Mouse (Mus musculus) layer of hippocampus, adult 2 months (tissue): ENCODE measurements at regions not wholly inside any gene's neighbourhood (a gene's known extent, or its start where the extent isn't known, plus 50 kb on each side); places are given as distances from the start of the nearest gene placed in this dataset.

Experiments used
- DNase-seq, 2 experiments: peaks; one replicate each; pipeline ENCODE4 v3.0.0; 2022; ENCODE audit warnings: low spot score in 2 of 2
- H3K27ac ChIP-seq: fragments of 200-600 bp; 2 replicates; pipeline ENCODE4 v1.8.1; 2022
- H3K4me3 ChIP-seq: fragments of 200-600 bp; 2 replicates; pipeline ENCODE4 v1.8.1; 2022; ENCODE audit warnings: mild to moderate bottlenecking
- CTCF ChIP-seq: fragments of 200-600 bp; conservative IDR thresholded peaks from 2 replicates; pipeline ENCODE4 v1.8.1; 2022; ENCODE audit warnings: antibody characterized with exemption, mild to moderate bottlenecking, moderate library complexity

- TF ChIP-seq CTCF = no peak
- DNase-seq = no peak
- Histone ChIP-seq H3K27ac (no peak overlapping the region), H3K4me3 (no peak overlapping the region)
Observed at GRCm38 (mm10) chr2:137363006-137363405, 246.6 kb upstream of the Jag1 start.

GRCm38 (mm10) chr2:137357181-137357738 lies 240.8 kb upstream of the Jag1 start:
- no peak for TF ChIP-seq CTCF
- Histone ChIP-seq H3K27ac (peak overlapping the region; percentile 15; the same call in 1 of the 2 replicates), H3K4me3 (peak overlapping the region; percentile 47)
- peak in 1 of 2 experiments; percentile 9 for DNase-seq

DNA sequence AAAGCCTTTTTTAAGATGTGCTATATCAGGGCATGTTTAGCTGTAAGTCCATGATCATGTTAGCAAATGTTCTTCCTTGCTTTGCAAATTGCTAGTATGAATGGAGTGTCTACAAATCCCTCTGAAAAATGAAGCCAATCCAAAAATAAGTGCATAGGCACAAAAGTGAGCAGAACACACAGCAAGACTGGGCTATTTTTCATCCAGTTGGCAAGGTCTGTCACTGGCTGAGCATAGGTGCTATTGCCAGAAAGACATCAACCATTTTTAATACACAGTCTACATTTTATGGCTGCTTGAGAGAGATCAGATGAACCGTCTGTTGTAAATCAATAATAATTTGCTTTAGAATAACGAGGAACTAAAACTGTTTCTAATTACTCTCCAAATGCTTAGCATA lies 227.3 kb upstream of the Jag1 start:
- DNase-seq = no peak
- H3K4me3 ChIP-seq = no peak overlapping the region
- TF ChIP-seq CTCF = no peak
- H3K27ac ChIP-seq = no peak overlapping the region

DNA sequence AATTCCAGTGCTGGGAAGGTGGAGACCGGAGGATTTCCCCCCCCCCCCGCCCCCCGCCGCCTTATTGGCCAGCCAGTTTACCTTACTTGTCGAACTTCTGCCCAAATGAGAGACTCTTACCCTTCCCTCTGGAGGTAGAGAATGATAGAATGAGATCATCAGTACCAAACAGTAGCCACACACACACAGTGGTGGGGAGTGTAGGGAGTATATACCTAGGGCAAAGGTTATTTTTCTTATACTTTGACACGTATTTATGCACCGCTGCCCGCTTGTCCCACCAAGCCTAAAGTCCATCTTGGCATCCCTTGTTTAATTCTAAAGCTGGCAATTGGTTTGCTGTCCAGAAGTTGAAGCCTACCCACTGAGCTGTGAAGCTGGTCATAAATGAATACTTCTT lies 213.6 kb upstream of the Jag1 start:
- no peak for TF ChIP-seq CTCF
- no peak overlapping the region for H3K4me3 ChIP-seq
- H3K27ac ChIP-seq = no peak overlapping the region
- DNase-seq = no peak

GRCm38 (mm10) chr2:137323445-137323844 lies 207.0 kb upstream of the Jag1 start:
- H3K4me3 ChIP-seq = no peak overlapping the region
- no peak overlapping the region for H3K27ac ChIP-seq
- no peak for DNase-seq
- TF ChIP-seq CTCF = no peak

- no peak overlapping the region for H3K27ac ChIP-seq
- no peak for DNase-seq
- no peak for TF ChIP-seq CTCF
- H3K4me3 ChIP-seq = no peak overlapping the region
Observed at GRCm38 (mm10) chr2:137310511-137310910, 194.1 kb upstream of the Jag1 start.

GRCm38 (mm10) chr2:137308116-137308515 lies 191.7 kb upstream of the Jag1 start:
- DNase-seq = no peak
- TF ChIP-seq CTCF = no peak
- H3K4me3 ChIP-seq = no peak overlapping the region
- no peak overlapping the region for H3K27ac ChIP-seq

DNA sequence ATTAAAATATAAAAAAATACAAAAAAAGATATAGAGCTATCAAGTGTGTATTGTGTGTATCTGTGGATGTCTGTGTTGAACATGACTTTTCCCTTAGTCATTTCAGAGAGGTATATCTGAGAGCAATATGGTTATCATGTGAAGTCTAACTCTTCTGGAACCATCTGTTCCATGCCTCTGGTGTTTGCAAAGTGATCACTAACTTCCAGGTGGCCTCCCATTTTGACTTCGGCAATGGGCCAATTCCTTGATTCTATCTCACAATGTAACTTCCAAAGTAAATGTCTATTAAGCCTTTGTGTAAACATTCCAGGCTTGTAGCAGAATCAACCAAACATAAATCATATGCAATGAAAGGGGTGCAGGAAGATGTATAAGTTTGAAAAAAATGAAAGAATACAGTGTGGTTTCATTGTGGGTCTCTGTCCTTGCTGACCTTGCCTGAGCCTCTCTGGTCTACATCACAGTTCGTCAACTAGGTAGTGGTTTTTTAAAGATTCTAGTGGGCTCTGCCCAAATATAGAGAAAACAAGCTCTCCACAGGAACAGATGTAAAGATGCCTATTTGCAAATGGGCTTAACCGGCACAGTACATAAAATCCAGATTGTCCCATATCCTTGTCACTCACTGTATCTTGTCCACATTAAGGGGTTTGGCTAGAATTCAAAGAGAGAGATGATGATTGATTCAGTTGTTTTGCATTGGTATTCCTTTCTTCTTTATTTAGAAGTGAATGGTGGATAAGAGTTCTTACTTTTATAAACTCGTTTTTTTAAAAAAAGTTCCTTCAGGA lies 185.2 kb upstream of the Jag1 start:
- H3K27ac ChIP-seq = no peak overlapping the region
- H3K4me3 ChIP-seq = no peak overlapping the region
- no peak for TF ChIP-seq CTCF
- no peak for DNase-seq

- peak in 1 of 2 experiments; percentile 23 for DNase-seq
- no peak for TF ChIP-seq CTCF
Observed at GRCm38 (mm10) chr2:137289231-137289630, 172.8 kb upstream of the Jag1 start.

DNA sequence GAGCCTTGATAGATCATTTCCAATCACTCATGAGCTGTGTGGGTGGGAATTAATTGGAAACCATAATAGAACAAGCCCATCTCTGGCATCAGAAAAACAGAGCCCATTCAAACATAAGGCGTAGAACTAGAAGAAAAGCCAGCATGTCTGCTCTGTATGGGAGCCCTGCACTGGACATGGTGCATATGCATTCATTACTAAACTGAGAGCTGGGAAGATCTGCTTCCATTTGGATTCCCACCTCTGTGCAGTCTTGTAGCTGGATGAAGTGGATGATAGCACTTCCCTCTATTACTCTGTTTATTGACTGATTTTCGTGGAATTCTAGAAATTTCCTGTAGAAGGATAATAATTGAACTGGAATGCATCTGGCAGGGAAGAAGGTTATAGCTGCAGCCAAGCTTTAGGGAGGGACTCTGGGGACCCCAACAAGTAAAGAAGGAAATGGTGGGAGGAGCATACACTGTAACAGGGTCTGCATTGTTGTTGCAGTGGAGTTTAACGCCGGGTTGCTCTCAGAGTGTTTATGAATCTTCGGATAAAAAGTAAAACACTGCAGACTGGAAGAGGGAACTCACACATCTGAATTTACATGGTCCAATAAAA lies 155.2 kb upstream of the Jag1 start:
- Histone ChIP-seq H3K27ac (no peak overlapping the region), H3K4me3 (no peak overlapping the region)
- no peak for TF ChIP-seq CTCF
- DNase-seq = no peak

More at GRCm38 (mm10) chr2:137289231-137289630, 172.8 kb upstream of the Jag1 start:
- H3K4me3 ChIP-seq = no peak overlapping the region
- H3K27ac ChIP-seq = 0 out of 2 replicates have a peak overlapping the region, but pooled peaks have one; percentile 41

DNA sequence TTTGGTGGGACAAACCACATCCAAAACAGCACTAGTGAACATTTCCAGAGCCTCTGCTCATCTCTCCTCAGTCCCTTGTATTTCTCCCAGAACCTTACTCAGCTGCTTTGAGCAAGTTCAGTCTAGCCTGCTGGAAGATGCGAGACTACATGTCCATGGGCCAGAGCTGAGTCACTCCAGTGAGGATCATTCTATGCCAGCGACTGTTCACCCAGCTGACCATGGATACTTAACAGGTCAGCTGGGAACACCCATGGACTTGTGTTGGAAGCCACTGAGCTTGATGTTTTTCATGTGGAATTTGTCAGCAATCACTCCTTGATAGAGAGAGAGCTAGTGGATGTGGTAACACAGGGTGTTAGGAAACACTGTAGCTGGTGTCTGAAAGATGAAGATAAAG lies 146.5 kb upstream of the Jag1 start:
- H3K4me3 ChIP-seq = no peak overlapping the region
- no peak overlapping the region for H3K27ac ChIP-seq
- TF ChIP-seq CTCF = no peak
- no peak for DNase-seq

DNA sequence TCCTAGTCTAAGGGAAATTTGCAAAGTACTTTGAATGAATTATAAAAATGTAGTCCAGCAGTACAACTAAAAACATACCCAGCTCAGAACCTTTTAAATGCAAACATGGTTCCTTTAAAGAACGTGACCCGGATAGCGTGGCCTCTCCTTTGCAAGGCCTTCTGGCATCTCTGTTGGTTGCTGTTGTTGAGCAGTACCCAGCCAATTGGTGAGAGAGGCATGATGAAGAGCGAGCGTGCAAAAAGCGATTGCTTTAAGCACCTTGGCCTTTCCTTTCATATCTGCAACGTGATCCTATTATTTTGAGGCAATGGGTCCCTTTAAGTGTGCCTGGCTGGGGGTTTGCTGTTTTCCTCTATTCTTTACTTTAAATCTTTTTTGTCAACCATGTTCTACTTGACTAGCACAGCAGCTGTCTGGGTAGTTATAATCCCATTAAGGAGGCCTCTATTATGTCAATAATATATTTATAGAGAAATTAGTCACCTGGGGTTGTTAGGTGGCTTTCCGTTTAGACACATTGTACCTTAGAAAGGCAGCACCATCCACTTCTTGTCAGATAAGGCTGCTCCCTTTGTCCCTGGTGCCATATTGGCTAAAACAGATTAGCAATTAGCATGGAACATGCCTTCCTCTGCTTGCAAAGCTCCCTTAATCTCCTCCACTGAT lies 141.5 kb upstream of the Jag1 start:
- TF ChIP-seq CTCF = no peak
- no peak for DNase-seq
- Histone ChIP-seq H3K27ac (no peak overlapping the region), H3K4me3 (no peak overlapping the region)

GRCm38 (mm10) chr2:137247931-137248330 lies 131.5 kb upstream of the Jag1 start:
- Histone ChIP-seq H3K27ac (no peak overlapping the region), H3K4me3 (no peak overlapping the region)
- no peak for DNase-seq
- TF ChIP-seq CTCF = no peak
